Mouse (Mus musculus) A20 (cell line): ENCODE measurements at regions not wholly inside any gene's neighbourhood (a gene's known extent, or its start where the extent isn't known, plus 50 kb on each side); places are given as distances from the start of the nearest gene placed in this dataset.

Experiments
- DNase-seq: peaks from one replicate; pipeline ENCODE4 v3.0.0-alpha.2; 2011; ENCODE audit warnings: low read depth, low spot score

GRCm38 (mm10) chr17:9995321-9995720 lies 324.3 kb downstream of the Qk start:
- DNase-seq: no peak

DNA sequence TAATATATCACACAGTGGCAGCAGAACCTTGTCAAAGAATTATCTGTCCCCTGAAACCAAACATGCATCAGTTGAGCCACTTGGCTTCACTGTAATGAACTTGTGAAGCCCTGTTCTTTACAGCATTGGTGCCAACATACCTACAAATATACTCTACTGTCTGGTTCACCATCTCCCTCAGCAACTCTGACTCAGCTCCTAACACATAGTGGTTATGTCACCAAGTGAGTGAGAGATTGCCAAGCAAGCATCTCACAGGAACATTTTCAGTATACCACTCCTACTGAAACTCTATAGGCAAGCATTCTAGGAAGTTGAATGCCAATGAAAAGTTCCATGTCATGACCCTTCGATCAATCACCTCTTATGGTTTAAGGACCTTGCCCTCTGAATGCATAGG lies 321.2 kb upstream of the Pabpc6 start:
- DNase-seq: no peak

DNA sequence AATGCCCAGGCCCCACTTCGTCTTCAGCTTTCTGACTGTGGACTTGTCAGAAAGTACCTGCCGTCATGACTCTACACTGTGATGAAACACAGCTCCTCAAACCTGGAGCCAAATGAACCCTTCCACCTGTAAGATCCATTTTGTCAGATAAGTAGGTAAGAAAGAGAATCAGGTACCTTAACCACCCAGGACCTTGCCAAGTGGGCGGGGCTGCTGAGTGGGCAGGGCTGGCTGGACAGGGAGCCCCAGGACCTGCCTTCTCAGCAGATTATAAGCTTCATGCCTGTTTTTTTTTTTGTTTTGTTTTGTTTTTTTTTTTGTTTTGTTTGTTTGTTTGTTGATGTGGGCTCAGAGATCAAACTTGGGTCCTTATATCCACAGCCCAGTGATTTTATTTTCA lies 311.8 kb upstream of the Pabpc6 start:
- DNase-seq: no peak

DNA sequence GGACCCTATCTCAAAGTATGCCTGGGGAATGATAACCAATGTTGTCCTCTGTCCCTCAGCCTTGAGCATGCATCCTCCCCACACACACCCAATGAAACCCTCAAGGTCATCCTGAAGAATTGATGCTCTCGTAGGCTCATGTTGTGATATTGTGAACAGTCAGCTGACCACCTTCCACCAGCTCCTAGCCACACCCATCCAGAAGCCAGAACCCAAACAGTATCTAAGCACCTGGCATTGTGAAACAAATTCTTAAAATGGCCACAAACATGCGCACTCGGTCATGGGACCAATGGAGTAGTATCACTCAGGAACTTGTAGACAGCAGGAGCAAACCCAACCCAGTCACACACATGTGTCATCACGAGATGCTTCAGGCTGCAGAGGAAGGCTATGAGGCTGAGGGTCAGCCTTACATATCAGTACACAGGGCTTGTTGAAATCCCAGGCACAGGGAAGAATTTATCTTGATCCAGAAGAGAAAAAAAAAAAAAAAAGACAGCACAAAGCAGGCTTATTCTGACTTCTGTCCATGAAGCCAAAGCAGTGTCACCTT lies 307.4 kb upstream of the Pabpc6 start:
- no peak for DNase-seq

DNA sequence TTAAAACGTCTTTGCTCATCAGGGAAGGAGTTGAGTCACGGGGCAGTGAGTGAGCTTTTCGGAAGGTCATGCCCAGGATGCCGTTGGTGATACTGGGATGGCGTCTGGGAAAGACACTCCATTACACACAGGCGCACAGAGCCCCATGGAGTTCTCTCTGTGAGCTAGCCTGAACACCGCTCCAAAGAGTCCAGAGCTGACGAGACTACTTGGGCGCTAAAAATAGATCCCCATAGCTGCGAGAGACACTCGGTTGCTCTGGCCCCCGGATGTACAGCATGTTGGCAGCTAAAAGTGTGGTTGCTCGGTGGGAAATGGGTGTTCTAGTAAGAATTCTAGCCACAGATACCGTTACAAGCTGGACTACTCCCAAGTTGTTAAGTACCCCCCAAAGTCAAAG lies 306.5 kb upstream of the Pabpc6 start:
- no peak for DNase-seq

DNA sequence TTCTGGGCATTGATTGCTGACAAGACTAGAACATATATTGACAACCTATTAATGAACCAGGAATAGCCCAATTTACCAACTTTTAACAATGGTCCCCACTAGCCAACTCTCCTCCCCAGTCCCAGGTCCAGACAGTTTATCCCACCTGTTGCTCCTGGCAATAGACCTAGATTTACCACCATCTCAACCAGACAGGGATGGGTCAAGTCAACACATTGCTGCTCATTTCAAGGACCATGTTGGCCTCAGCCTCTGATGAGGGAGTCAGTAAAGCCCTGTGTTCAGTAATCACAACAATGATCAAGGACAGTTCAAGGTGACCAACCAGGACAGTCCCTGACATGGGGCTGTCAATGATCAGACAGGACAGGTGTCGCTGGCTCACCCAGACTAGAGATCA lies 305.6 kb upstream of the Pabpc6 start:
- DNase-seq: no peak

DNA sequence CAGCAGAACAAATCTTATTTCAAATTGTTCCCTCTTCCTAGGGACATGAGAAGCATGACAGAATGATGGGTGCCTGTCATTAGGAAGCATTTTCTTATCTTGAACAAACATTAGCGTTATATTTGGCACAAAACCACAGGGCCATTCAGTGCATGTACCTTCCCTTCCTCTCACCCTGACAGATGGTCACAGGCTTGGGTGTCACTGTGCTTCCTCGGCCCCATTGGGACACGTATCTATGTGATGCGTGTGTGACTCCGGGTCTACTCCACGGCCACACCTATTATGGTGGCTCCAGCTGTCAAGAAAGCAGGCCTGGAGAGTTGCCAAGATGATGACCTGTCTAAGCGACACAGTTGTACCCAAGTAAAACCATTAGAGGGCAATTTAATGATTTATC lies 298.5 kb upstream of the Pabpc6 start:
- no peak for DNase-seq

DNA sequence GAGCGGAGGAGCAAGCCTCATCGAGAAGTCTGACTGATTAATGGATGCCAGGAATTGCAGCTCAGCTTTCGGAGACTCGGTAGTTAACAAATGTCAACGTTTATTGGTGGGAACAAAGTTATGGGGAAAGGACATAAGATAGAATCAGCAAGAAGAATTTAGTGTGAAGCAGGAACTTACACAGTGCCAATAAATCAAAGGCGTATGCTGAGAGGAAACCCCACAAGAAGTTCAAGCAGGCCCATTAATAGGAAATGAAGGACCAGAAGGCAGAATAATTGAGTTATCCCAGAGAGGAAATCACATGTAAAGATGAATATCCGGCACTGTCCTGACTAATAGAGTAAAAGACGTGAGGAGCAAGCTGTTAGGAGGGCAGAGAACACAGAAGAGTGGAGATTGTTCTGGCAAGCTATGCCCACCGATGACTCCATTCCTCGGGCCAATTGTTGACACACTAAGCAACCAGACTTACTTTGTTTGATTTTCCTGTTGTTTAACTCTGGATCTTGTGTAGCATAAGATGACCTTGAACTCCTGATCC lies 293.4 kb upstream of the Pabpc6 start:
- DNase-seq: no peak

GRCm38 (mm10) chr17:9948985-9949667 lies 279.6 kb upstream of the Pabpc6 start:
- no peak for DNase-seq

GRCm38 (mm10) chr17:9947609-9948008 lies 278.1 kb upstream of the Pabpc6 start:
- DNase-seq: no peak

DNA sequence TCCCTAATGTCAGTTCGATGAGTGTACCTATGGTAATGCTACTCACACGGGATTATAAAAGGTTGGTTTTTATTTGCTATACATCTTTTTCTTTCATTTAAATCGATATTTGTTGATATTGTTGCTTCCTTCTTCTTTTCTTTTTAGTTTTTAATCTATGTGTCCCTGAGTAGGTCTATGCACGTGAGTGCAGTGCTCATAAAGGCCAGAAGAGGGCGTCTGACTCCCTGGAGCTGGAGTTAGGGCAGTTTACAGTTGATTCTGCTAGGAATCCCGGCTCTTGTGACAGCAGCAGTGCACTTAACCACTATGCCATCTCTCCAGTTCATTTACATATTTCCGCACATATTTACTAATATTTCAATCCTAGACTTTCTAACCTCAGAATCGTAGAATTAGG lies 275.0 kb upstream of the Pabpc6 start:
- peak; percentile 29 for DNase-seq

- DNase-seq: no peak
Observed at GRCm38 (mm10) chr17:9942171-9942570, 272.7 kb upstream of the Pabpc6 start.

DNA sequence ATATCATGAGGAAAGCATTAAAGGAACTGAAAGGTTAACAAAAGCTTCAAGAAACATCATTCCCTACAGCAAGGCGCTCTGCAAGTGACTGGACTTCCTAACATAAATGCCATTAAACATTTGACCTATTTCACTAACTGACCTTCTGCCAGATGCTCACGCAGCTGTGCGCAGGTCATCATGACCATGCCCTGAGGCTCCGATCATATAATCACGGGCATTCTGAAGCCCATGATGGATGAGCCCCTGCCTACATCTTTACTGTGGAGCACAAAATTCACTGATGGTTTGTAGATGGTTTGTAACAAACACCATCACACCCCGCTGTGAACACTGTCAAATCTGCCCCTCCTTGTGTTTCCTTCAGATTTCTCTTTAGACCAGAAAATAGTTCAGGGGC lies 270.1 kb upstream of the Pabpc6 start:
- no peak for DNase-seq

GRCm38 (mm10) chr17:9938426-9938825 lies 268.9 kb upstream of the Pabpc6 start:
- DNase-seq: no peak

- DNase-seq: no peak
Observed at GRCm38 (mm10) chr17:9937211-9937610, 267.7 kb upstream of the Pabpc6 start.

GRCm38 (mm10) chr17:9932186-9932585 lies 262.7 kb upstream of the Pabpc6 start:
- DNase-seq: no peak

DNA sequence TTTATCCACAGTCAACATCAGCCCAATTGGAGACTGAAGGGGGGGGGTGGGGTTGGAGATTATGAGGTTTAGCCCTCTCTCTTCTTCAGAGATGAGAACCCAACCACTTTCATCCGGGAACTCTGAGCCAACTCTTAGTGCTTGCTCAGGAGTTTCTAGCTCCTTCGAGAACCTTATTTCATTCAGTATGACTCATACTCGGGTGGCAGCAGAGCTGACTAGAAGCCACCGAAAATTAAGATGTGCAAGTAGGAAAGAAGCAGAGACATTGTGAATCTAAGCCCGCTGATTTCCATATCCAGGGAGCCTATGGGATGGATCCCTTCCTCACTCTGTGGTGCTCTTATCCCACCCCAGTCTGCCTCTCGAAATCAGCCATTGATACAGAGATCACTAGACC lies 262.0 kb upstream of the Pabpc6 start:
- no peak for DNase-seq

- no peak for DNase-seq
Observed at GRCm38 (mm10) chr17:9929448-9930088, 260.1 kb upstream of the Pabpc6 start.

DNA sequence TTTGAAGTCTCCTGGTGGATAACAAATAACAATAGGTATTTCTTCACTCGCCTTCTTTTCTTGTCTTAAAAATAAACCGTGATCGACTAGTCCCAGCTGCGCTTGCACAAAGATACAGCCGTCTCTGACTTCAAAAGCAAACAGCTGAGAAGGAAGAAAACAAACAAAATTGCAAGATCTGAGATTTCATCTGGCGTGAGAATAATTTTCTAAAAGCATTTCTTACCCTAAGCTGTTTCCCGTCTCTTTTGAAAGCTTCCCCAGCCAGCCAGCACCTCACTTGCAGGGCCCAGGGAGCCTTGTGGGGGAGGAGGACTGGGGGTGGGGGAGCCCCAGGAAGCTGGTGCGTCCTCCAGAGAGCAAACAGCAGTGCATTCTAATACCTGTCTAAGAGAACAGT lies 258.2 kb upstream of the Pabpc6 start:
- DNase-seq: no peak

GRCm38 (mm10) chr17:9926308-9926707 lies 256.8 kb upstream of the Pabpc6 start:
- DNase-seq: no peak

GRCm38 (mm10) chr17:9921326-9921725 lies 251.8 kb upstream of the Pabpc6 start:
- DNase-seq: no peak

DNA sequence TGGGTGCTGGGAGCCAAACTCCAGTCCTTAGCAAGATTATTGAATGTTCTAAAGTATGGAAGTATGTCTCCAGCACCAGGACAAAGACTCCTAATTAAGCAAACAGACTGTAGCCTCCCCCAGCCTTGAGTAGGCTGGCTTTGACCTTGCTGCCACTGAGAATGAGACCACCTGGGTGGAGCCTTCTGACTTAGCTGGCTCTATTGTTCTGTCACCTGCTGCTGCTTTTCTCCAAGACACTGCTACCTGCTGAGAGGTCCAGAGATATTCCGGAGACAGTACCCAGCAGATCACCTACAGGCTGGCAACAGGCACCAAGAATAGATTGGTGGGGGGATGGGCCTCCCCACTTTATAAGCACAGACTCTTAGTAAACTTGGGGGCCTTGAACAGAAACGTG lies 247.5 kb upstream of the Pabpc6 start:
- no peak for DNase-seq

DNA sequence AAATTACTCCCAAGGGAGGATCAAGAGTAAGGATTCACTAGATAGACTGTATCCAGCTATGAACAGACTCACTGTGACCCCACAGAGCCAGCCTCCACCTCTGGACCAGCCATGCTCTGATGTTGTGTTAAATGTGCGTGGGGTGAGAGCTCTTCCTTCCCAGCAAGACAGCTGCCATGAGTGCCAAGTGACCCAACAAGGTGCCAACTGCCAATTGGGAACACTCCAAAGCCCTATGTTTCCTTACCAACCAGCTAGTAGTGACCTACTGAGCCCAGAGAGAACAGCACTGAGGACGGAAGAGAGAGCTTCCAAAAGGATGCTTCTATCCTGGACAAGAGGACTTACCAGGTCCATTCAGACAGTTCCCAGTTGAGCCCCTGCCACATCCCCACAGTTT lies 241.3 kb upstream of the Pabpc6 start:
- no peak for DNase-seq
